Mouse (Mus musculus) testis, adult 2 months (tissue): ENCODE results near the gene Rab14. TPM values are rescaled to one million over a fixed set of nuclear protein-coding genes. Genes with fewer than 3 reads are reported as not detected.

Experiments
- H3K27ac ChIP-seq: fragments of 200-500 bp; 2 replicates; pipeline ENCODE4 v1.5.1; 2012; ENCODE audit warnings: low read depth, low read length; ENCODE audit not compliant: control insufficient read depth, insufficient read depth
- H3K27me3 ChIP-seq: fragments of 200-500 bp; 2 replicates; pipeline ENCODE4 v1.6.1; 2012; ENCODE audit warnings: mild to moderate bottlenecking, low read length, moderate library complexity; ENCODE audit not compliant: control insufficient read depth, insufficient read depth
- H3K36me3 ChIP-seq: fragments of 200-500 bp; 2 replicates; pipeline ENCODE4 v1.6.1; 2012; ENCODE audit warnings: mild to moderate bottlenecking, low read length; ENCODE audit not compliant: control insufficient read depth, insufficient read depth
- H3K4me1 ChIP-seq: fragments of 200-500 bp; 2 replicates; pipeline ENCODE4 v1.6.1; 2012; ENCODE audit warnings: low read length; ENCODE audit not compliant: control insufficient read depth, insufficient read depth
- H3K4me3 ChIP-seq: fragments of 200-500 bp; 2 replicates; pipeline ENCODE4 v1.5.1; 2012; ENCODE audit warnings: low read depth, mild to moderate bottlenecking, low read length, moderate library complexity, mixed read lengths; ENCODE audit not compliant: control insufficient read depth
- CTCF ChIP-seq: fragments of 200-500 bp; IDR thresholded peaks from 2 replicates; pipeline ENCODE4 v1.5.1; 2012; ENCODE audit warnings: low read depth, mild to moderate bottlenecking, inconsistent platforms, low read length, moderate library complexity; ENCODE audit not compliant: control insufficient read depth, insufficient read depth, insufficient replicate concordance
- POLR2A ChIP-seq: fragments of 200-500 bp; IDR thresholded peaks from 2 replicates; pipeline ENCODE4 v1.6.1; 2012; ENCODE audit warnings: low read depth, mild to moderate bottlenecking, inconsistent platforms, low read length, moderate library complexity; ENCODE audit not compliant: control insufficient read depth
- polyA plus RNA-seq: library from polyadenylated mRNA; depleted of rRNA; stranded (reverse); fragments of >200 nt; gene quantifications from 2 replicates; pipeline ENCODE4 v1.2.3, GENCODE M21; 2012

Gene Rab14
- polyA plus RNA-seq, 1 experiment, result 20.1 TPM

DNA sequence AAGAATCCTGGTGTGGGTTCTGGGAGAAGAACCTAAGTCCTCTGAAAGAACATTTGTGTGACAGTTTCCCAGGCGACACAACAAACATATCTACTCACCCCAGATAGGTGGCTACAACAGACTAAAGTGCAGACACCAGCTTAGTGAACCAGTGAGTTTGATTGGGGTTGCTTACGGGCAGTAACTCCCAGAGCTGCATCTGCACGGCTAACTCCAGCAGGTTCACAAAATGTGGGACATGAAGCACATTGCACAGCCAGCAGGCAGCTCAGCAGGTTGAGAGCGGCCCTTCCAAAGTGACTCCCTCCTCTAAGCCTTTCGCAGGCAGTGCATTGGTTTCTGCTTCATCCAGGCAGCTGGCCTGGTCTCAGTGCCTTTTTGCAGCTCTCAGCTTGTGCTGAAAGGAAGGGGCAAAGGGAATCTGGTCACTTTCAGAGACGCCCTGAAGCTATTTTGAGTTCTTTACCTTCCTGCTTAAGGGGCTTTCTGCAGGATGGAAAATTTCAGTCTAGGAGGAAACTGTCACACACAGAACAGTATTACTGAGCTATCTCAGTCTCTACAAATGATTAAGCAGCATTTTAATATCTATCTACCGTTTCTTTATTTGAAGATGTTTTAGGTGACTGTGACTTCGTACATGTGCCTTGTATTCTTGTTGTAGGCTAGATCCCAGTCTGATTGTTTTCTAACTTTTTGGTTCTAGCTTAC, 46.9 kb downstream of the Rab14 start:
- no peak for TF ChIP-seq CTCF
- H3K27me3 ChIP-seq, result no peaks in the 10 kb centered on the region
- H3K4me1 ChIP-seq, result no peaks in the 10 kb centered on the region
- H3K27ac ChIP-seq, result no peak overlapping the region
- peaks cover 5% of the 10 kb centered on the region for H3K36me3 ChIP-seq
- no peak overlapping the region for H3K4me3 ChIP-seq

GRCm38 (mm10) chr2:35153179-35153578, 47.7 kb downstream of the Rab14 start:
- Histone ChIP-seq H3K4me1 (no peaks in the 10 kb centered on the region), H3K4me3 (no peak overlapping the region), H3K36me3 (peaks cover 5% of the 10 kb centered on the region), H3K27me3 (no peaks in the 10 kb centered on the region), H3K27ac (no peak overlapping the region)
- TF ChIP-seq CTCF, result no peak
- no peak for TF ChIP-seq POLR2A

GRCm38 (mm10) chr2:35151303-35151882, 49.5 kb downstream of the Rab14 start:
- Histone ChIP-seq H3K4me3 (no peak overlapping the region), H3K27ac (no peak overlapping the region), H3K27me3 (no peaks in the 10 kb centered on the region), H3K4me1 (no peaks in the 10 kb centered on the region), H3K36me3 (peaks cover 6% of the 10 kb centered on the region)
- TF ChIP-seq CTCF, result no peak
- no peak for TF ChIP-seq POLR2A

DNA sequence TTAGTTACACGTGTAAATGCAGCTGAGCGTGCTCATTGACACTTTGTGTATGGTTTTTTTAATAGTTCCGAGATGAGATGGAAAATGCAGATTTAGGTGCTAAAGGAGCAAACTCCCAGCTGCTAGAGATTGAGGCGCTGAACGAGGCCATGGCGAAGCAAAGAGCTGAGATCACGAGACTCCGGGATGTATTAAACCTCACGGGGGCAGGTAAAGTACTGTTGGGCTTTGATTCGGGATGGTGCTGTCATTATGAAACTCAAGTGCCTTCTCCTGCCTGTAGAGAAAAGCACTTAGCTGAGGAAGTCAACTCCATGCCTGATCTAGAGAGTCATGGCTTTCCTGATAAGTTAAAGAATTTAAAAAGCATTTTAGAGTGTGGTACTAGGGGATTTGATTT, 52.1 kb downstream of the Rab14 start:
- H3K36me3 ChIP-seq, result peaks cover 3% of the 10 kb centered on the region

GRCm38 (mm10) chr2:35141673-35142072, 59.2 kb downstream of the Rab14 start:
- Histone ChIP-seq H3K36me3 (no peaks in the 10 kb centered on the region; the same call in 1 of the 2 replicates), H3K4me1 (no peaks in the 10 kb centered on the region), H3K27me3 (no peaks in the 10 kb centered on the region), H3K27ac (no peak overlapping the region), H3K4me3 (no peak overlapping the region)
- TF ChIP-seq CTCF (no peak), POLR2A (no peak)

More for the DNA sequence above, 52.1 kb downstream of the Rab14 start:
- H3K27me3 ChIP-seq, result no peaks in the 10 kb centered on the region
- no peak overlapping the region for H3K4me3 ChIP-seq
- H3K27ac ChIP-seq, result no peak overlapping the region
- TF ChIP-seq POLR2A (no peak), CTCF (no peak)
- H3K4me1 ChIP-seq, result no peaks in the 10 kb centered on the region

DNA sequence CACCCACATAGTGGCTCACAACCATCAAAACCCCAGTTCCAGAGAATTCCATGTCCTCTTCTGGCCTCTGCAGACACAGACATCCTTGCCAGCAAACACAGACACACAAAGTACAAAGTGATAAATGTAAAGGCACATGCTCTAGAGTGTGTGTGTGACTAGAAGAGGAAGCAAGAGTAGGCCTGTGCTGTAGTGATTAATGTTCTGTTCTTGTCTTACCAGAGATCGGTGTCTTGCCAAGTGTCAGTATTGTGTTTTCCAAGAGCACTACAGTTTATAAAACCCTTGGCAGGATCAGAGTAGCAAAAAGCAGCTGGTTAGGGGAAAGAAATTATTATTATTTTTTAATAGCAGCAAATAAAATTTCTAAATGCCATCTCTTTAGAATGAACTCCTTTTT, 62.3 kb downstream of the Rab14 start:
- no peaks in the 10 kb centered on the region for H3K4me1 ChIP-seq
- no peak overlapping the region for H3K4me3 ChIP-seq
- H3K27ac ChIP-seq, result no peak overlapping the region
- TF ChIP-seq CTCF, result no peak
- TF ChIP-seq POLR2A, result no peak
- H3K27me3 ChIP-seq, result no peaks in the 10 kb centered on the region
- H3K36me3 ChIP-seq, result peaks cover 2% of the 10 kb centered on the region

- no peaks in the 10 kb centered on the region; the same call in 1 of the 2 replicates for H3K4me1 ChIP-seq
- H3K36me3 ChIP-seq, result peaks cover 2% of the 10 kb centered on the region; the same call in 1 of the 2 replicates
- TF ChIP-seq POLR2A (no peak), CTCF (no peak)
- no peaks in the 10 kb centered on the region for H3K27me3 ChIP-seq
- no peak overlapping the region for H3K27ac ChIP-seq
- H3K4me3 ChIP-seq, result no peak overlapping the region
Measured at GRCm38 (mm10) chr2:35133891-35134290, 67.0 kb downstream of the Rab14 start.

DNA sequence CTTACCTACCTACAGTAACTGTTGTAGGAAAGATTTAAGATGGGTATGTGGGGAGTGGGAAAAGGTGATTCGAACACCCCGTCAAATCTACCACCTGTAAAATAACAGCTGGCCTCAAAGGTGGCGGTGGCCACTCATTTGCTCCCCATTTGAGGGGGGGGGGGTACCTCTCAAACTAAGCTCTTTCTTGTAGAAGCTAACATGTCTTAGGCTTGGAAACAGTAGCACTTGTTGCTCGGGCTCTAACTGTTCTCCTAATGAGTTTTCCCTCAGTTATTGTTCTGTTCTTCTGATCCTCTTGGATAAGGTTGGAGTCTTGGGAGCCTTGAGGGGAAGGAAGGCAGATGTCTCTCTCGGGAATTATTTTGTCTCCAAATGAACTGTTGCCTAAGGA, 68.3 kb downstream of the Rab14 start:
- Histone ChIP-seq H3K27ac (no peak overlapping the region; the same call in 1 of the 2 replicates), H3K4me1 (no peaks in the 10 kb centered on the region; the same call in 1 of the 2 replicates), H3K4me3 (no peak overlapping the region), H3K36me3 (peaks cover 2% of the 10 kb centered on the region; the same call in 1 of the 2 replicates), H3K27me3 (no peaks in the 10 kb centered on the region)
- no peak for TF ChIP-seq CTCF
- TF ChIP-seq POLR2A, result no peak
